Mouse (Mus musculus): ENCODE data around the gene Kel. TPM values are rescaled to one million over a fixed set of nuclear protein-coding genes. Genes with fewer than 3 reads are reported as not detected.

Kel gene
- total RNA-seq, 2 experiments from 2014 or later: 0.99 to 1.3 TPM

- no peak for ATAC-seq (ENCODE audit: poor library complexity, severe bottlenecking)
Observed at GRCm38 (mm10) chr6:41646672-41647071, 57.5 kb downstream of the Kel start.

GRCm38 (mm10) chr6:41646220-41646619 is 57.9 kb downstream of the Kel start:
- ATAC-seq (ENCODE audit: poor library complexity, severe bottlenecking): no peak

DNA sequence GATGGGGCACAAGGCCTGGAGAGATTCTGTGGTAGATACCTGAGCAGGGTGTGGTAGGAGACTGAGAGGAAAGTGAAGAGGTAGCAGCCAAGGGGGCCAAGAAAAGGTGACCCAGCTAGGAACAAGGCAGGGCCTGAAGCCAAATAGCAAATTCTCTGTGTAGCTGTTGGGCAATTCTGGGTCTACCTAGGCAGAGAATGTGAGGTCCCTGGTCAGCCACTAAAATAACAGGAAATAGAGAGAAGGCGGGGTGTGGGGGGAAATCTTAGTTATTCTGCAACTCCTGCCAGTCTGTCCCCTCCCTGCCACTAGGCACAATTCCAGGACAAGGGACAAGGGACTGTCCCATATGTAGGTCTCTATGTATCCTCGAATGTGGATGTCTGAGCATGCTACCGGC is 60.9 kb downstream of the Kel start:
- ATAC-seq (ENCODE audit: poor library complexity, severe bottlenecking): 0 out of 2 replicates have a peak, but pooled peaks have one; percentile 30

DNA sequence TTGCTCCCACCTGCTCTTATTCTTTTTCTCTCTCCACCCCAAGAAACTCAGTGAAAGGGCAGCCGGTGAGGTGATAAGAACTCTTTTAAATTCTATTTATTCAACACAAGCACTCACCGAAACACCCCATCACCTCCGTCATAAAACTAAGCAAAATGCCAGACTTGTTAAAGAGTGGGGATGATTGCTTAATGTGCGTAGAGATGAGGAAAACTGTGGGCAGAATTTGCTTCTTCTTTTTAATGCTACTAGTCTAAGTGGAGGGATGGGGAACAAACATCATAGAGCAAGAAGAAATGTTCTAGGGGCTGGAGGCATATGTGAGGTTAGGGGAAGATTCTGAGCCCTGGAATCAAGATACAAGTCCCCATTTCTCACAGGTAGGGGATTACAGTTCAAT is 61.4 kb downstream of the Kel start:
- peak; percentile 40; the same call in 1 of the 2 replicates for ATAC-seq (ENCODE audit: poor library complexity, severe bottlenecking)

DNA sequence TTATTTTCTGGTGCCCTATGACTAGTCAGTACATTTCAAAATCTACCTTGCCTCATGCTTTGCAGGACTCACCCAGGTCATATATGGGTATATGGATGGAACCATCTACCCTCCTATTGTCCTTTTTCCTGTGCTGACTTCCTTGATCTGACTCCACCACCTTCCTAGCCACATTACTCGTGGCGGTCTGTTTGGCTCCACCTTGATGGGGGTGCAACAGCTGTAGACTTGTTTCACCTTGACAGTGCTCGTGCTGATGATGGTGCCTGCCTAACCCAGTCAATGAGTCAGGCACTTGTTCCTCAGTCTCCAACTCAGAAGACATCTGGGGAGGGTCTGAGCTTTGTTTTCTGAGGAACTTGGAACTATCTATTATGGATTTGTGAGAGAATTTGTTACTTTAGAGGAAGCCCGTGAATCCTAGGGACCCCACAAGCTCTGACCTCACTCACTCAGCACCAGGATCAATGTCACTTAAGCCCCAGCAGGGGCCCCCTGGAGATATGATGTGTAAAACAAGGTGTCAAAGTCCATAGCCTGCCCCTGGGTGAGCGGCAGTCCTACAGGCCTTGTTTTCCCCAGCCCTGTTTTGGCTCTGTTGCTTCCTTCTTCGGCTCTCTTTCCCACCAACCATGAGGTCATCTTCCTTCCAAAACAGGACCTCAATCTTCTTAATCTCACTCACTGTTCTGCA is 62.8 kb downstream of the Kel start:
- no peak for ATAC-seq (ENCODE audit: poor library complexity, severe bottlenecking)

DNA sequence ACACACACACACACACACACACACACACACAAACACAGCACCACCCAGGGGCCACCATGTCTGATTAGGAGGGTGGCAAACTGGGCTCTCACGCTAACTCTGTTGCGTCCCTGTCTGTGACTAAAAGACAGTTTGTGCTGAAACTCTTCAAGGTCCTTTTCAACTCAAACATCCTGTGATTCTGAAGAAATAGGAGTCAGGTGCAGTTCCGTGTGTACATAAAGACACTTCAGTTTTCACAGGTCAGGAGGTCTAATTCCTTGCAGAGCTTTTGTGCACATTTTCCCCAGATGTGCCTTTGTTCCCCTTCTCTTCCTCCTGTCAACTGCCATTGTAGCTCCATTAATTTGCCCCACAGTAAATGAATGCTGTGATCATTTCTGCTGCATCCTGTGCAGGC is 63.7 kb downstream of the Kel start:
- ATAC-seq (ENCODE audit: poor library complexity, severe bottlenecking): no peak

GRCm38 (mm10) chr6:41637927-41638506 is 66.1 kb downstream of the Kel start:
- no peak for ATAC-seq (ENCODE audit: poor library complexity, severe bottlenecking)

DNA sequence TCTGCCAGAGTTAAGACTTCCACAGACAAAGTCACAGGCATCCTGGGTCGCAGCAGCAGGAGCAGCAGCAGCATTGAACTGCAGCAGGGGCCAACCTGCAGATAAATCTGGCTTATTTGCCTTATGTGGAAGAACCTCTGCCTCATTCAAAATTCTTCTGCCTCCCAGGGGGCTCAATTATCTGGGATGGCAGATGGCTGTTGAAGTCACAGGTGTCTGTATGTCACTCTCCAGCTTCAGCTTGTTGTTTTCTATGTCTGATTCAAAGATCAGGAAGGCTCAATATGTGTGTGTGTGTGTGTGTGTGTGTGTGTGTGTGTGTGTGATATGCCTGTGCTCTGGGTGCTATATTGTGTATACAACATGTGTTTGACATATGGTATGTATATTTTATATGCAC is 66.7 kb downstream of the Kel start:
- ATAC-seq (ENCODE audit: poor library complexity, severe bottlenecking): no peak

Other genes with a start within 250 kb of the Kel start
- gene Prss1, start 245.4 kb downstream of the Kel start, total RNA-seq (2015): not detected in 2 replicates
- not detected in 2 replicates for gene Prss1, start 245.4 kb downstream of the Kel start, total RNA-seq (2017)
- gene Prss2, start 182.6 kb downstream of the Kel start, total RNA-seq (2015): 0.41 TPM in 1 of 2 replicates, not detected in the other
- gene Prss2, start 182.6 kb downstream of the Kel start, total RNA-seq (2017): not detected in 2 replicates
- gene Ephb6, start 98.9 kb downstream of the Kel start, total RNA-seq (2015): 0.67 and 1.3 TPM in 2 replicates
- gene Ephb6, start 98.9 kb downstream of the Kel start, total RNA-seq (2017): 1.2 and 2.0 TPM in 2 replicates
- gene Trpv6, start 67.9 kb downstream of the Kel start, total RNA-seq (2015): not detected in 2 replicates
- gene Trpv6, start 67.9 kb downstream of the Kel start, total RNA-seq (2017): not detected in 2 replicates
- gene Trpv5, start 23.6 kb downstream of the Kel start, total RNA-seq (2015): not detected in 2 replicates
- not detected in 2 replicates for gene Trpv5, start 23.6 kb downstream of the Kel start, total RNA-seq (2017)
- not detected in 2 replicates for gene Llcfc1, start 19.9 kb downstream of the Kel start, total RNA-seq (2015)
- not detected in 2 replicates for gene Llcfc1, start 19.9 kb downstream of the Kel start, total RNA-seq (2017)
- not detected in 2 replicates for gene Olfr459, start 70.8 kb upstream of the Kel start, total RNA-seq (2015)
- gene Olfr459, start 70.8 kb upstream of the Kel start, total RNA-seq (2017): not detected in 2 replicates
- gene Pip, start 143.2 kb upstream of the Kel start, total RNA-seq (2015): not detected in 2 replicates
- not detected in 2 replicates for gene Pip, start 143.2 kb upstream of the Kel start, total RNA-seq (2017)
- not detected in 2 replicates for gene Sval2, start 148.7 kb upstream of the Kel start, total RNA-seq (2015)
- gene Sval2, start 148.7 kb upstream of the Kel start, total RNA-seq (2017): not detected in 2 replicates
- not detected in 2 replicates for gene Sval1, start 247.3 kb upstream of the Kel start, total RNA-seq (2015)
- gene Sval1, start 247.3 kb upstream of the Kel start, total RNA-seq (2017): not detected in 2 replicates